Mouse (Mus musculus): ENCODE data around the gene Bag3. TPM values are rescaled to one million over a fixed set of nuclear protein-coding genes. Genes with fewer than 3 reads are reported as not detected.
"Not testable (repeated sequence)": the region's sequence is repeated elsewhere in the genome, so short reads cannot be mapped to it uniquely, and the experiment has no call there.

Bag3 gene
- total RNA-seq, 2 experiments from 2014 or later: 7.8 to 8.0 TPM

- H3K27ac ChIP-seq: no peak overlapping the region
- no peak for TF ChIP-seq CTCF (IDR thresholded peaks at IDR 0.05)
- intact Hi-C loops (cut with DNase I): loop anchor here (5.0 kb wide), 1 partner anchor 139 kb away; no protein-coding TSS in a partner anchor
- H3K4me3 ChIP-seq: no peak overlapping the region
- no peak for DNase-seq (ENCODE audit: extremely low spot score in 1 of 2, low spot score in 2 of 2)
These were observed 29.8 kb downstream of the Bag3 start for GRCm38 (mm10) chr7:128553105-128553705.

DNA sequence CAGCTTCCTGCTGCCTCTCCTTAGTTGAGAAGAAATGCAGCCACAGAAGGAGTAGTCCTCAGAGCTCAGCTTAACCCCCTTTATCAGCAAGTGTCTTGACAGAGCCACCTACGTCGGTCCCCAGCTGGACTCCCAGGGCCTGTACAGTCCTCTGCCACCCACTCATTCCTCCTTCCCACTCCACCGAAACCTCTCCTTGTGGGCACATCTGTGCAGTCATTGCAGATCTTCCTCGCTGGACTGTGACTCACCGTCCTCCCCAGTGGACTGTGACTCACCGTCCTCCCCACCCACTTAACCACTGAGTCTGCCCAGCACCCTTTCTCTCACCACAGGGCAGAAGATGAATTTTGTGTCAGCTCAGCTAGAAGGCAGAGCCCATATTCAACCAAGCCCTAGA, 31.1 kb downstream of the Bag3 start:
- H3K4me3 ChIP-seq: no peak overlapping the region
- peak; percentile 29 to 67 for DNase-seq (ENCODE audit: extremely low spot score in 1 of 2, low spot score in 2 of 2)
- no peak for TF ChIP-seq CTCF (IDR thresholded peaks at IDR 0.05)
- H3K27ac ChIP-seq: no peak overlapping the region
- intact Hi-C loops (cut with DNase I): loop anchor here (1.0 to 5.0 kb wide), 3 partner anchors 28 to 138 kb away; no protein-coding TSS in a partner anchor

DNA sequence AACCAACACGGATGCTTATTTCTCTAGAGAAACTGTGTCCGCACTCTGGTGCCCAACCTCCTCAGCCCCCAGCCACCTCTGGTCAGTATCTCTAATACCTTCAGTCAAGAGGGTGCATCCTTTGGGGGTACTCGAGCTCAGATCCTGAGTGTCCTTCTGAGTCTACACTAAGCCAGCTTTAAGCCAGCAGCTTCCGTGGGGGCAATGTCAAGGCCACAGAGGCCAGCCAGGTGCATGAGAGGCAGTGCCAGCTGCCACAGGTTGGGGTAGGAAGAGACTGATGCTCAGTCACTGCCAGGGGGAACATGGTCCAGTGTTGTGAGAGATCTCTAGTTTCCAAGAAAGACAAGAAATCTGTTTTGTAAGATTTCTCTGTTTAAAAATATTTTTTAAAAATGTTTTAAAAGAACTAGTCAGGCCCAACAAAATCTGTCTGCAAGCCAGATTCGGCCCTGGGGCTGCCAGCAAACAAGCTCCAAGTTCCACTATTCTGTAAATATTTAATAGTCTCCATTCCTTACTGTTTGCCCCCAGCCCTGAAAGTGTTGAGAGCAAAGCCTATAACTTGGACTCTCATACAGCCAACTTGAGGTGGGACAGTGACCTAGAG, 31.8 kb downstream of the Bag3 start:
- Histone ChIP-seq H3K27ac (no peak overlapping the region), H3K4me3 (no peak overlapping the region)
- no peak for DNase-seq (ENCODE audit: extremely low spot score in 1 of 2, low spot score in 2 of 2)
- TF ChIP-seq CTCF (IDR thresholded peaks at IDR 0.05): no peak
- intact Hi-C loops (cut with DNase I): loop anchor here (2.0 kb wide), 1 partner anchor 28 kb away; no protein-coding TSS in a partner anchor

DNA sequence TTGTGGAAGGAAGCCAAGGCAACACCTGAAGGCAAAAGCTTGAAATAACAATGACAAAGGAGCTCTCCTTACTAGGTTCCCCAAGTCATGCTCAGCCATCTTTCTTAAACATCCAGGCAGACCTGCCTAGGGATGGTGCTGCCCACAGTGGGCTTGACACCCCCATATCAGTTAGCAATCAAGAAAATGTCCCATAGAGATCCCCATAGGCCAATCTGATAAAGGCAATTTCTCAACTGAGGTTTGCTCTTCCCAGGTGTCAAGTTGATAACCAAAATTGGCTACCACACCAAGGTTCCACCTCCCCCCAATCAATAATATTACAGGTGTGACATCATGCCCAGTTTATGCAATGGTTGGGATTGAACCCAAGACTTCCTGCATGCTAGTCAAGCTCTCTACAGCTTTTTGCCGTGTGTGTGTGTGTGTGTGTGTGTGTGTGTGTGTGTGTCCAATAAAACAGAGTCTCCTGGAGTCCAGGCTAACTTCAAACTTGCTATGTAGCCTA, 33.6 kb downstream of the Bag3 start:
- Histone ChIP-seq H3K27ac (no peak overlapping the region), H3K4me3 (no peak overlapping the region)
- DNase-seq (ENCODE audit: extremely low spot score in 1 of 2, low spot score in 2 of 2): no peak
- intact Hi-C loops (cut with DNase I): no loop called here
- TF ChIP-seq CTCF (IDR thresholded peaks at IDR 0.05): no peak

DNA sequence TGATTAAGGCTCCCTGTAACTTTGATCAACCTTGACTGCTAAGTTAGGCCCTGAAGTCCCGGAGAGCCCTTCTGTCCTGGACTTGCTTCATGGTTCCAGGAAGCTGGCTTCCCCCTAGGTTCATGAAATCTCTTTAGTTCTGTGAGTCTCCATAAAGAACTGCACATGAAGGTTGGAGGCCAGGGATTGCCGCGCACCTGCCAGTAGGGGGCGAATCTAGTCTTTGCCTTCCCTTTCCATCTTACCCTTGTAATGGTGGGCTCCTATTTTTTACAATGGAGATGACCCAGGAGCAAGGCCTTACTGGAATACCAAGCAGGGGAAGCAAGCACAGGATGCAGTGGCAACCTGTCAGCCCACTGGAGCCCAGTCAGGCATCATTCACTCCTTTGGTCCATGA, 40.0 kb downstream of the Bag3 start:
- TF ChIP-seq CTCF (IDR thresholded peaks at IDR 0.05): peak; percentile 57
- no peak for DNase-seq (ENCODE audit: extremely low spot score in 1 of 2, low spot score in 2 of 2)
- Histone ChIP-seq H3K27ac (no peak overlapping the region), H3K4me3 (no peak overlapping the region)
- intact Hi-C loops (cut with DNase I): loop anchor here (1.0 kb wide), 1 partner anchor 89 kb away; no protein-coding TSS in a partner anchor

DNA sequence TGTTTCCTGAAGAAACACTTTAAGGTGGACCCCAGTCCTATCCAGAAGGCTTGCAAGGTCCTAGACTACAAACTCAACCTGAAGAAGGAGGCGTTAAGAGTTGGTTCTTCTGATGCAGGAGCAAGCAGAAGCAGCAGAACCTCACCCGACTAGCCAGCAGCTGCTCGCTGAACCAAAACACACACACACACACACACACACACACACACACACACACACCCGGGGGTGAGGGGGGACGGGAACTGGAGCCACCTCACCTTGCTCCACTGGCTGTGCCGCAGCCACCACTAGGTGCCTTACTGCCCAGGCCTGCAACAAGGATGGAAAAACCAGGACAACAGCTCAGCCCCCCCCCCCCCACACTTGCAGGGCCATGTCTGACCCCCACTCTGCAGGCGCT, 42.9 kb downstream of the Bag3 start:
- intact Hi-C loops (cut with DNase I): no loop called here
- no peak for TF ChIP-seq CTCF (IDR thresholded peaks at IDR 0.05)
- no peak overlapping the region for H3K27ac ChIP-seq

GRCm38 (mm10) chr7:128567561-128568244, 44.3 kb downstream of the Bag3 start:
- H3K4me3 ChIP-seq: no peak overlapping the region
- DNase-seq (ENCODE audit: extremely low spot score in 1 of 2, low spot score in 2 of 2): no peak
- intact Hi-C loops (cut with DNase I): no loop called here
- no peak overlapping the region for H3K27ac ChIP-seq
- no peak for TF ChIP-seq CTCF (IDR thresholded peaks at IDR 0.05)

More for the DNA sequence above, 42.9 kb downstream of the Bag3 start:
- H3K4me3 ChIP-seq: no peak overlapping the region
- DNase-seq (ENCODE audit: extremely low spot score in 1 of 2, low spot score in 2 of 2): no peak

DNA sequence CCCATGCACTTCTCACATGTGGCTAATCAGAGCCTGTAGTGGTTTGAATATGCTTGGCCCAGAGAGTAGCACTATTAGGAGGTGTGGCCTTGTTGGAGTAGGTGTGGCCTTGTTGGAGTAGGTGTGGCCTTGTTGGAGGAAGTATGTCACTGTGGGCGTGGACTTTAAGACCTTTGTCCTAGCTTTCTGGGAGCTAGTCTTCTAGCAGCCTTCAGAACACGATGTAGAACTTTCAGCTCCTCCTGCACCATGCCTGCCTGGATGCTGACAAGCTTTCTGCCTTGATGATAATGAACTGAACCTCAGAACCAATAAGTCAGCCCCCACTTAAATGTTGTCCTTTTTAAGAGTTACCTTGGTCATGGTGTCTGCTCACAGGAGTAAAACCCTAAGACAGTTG, 46.0 kb downstream of the Bag3 start:
- H3K27ac ChIP-seq; H3K4me3 ChIP-seq; intact Hi-C loops (cut with DNase I); DNase-seq (ENCODE audit: extremely low spot score in 1 of 2, low spot score in 2 of 2): not testable (repeated sequence)

DNA sequence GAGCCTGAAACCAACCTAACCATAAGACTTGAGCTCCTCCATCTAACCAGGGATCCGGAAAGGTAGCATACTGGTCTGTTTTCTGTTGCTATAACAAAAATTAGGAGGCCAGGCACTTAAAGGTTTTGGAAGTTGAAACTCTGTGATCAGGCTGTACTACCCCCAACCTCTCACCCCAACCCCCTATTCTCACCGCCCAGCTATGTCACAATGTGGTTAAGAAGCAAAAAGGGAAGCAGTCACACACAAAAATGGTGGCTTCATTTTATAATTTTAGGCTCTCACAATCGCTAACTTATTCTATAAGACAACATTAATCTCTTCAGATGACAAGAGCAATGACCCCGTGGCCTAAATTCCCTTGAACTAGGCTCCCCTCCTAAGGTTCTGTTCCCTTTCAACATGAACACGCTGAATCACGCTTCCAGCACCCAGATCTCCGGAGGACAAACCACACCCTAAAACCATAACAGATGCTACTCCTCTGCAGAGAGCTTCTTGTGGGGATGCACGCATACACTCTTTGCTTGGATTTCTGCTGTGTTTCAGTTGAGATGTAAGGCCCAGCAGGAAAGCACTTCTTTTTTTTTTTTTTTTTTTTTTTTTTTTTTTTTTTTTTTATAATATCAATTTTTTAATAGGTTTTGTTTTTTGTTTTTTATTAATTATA, 46.7 kb downstream of the Bag3 start:
- H3K27ac ChIP-seq: no peak overlapping the region
- TF ChIP-seq CTCF (IDR thresholded peaks at IDR 0.05): no peak
- DNase-seq (ENCODE audit: extremely low spot score in 1 of 2, low spot score in 2 of 2): no peak
- intact Hi-C loops (cut with DNase I): no loop called here
- H3K4me3 ChIP-seq: no peak overlapping the region

- intact Hi-C loops (cut with DNase I); DNase-seq (ENCODE audit: extremely low spot score in 1 of 2, low spot score in 2 of 2); H3K4me3 ChIP-seq; H3K27ac ChIP-seq: not testable (repeated sequence)
These were observed 47.2 kb downstream of the Bag3 start for GRCm38 (mm10) chr7:128570657-128571056.

DNA sequence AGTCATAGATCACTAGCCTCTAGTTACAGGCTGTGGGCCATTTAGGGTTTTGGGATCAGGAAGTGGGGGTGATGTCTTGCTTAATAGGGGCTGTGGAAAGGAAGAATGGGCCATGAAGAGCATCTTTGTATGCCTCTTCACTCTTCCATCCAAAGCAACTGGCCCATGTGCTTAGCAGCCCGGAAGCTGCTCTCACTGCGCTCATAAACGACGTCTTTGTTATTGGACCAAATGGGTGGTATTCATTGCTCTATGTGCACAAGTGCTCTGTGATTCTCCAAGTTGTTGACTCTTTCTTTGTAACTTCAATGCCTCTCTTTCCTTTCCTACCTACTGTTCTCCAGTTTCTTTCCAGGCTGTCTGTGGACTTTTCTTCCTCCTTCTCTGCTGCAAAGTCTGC, 48.6 kb downstream of the Bag3 start:
- no peak for DNase-seq (ENCODE audit: extremely low spot score in 1 of 2, low spot score in 2 of 2)
- no peak overlapping the region for H3K4me3 ChIP-seq
- no peak for TF ChIP-seq CTCF (IDR thresholded peaks at IDR 0.05)
- no peak overlapping the region for H3K27ac ChIP-seq
- intact Hi-C loops (cut with DNase I): no loop called here

- H3K27ac ChIP-seq: no peak overlapping the region
- no peak for TF ChIP-seq CTCF (IDR thresholded peaks at IDR 0.05)
- no peak overlapping the region for H3K4me3 ChIP-seq
- intact Hi-C loops (cut with DNase I): no loop called here
- no peak for DNase-seq (ENCODE audit: extremely low spot score in 1 of 2, low spot score in 2 of 2)
These were observed 51.8 kb downstream of the Bag3 start for GRCm38 (mm10) chr7:128575211-128575610.

Measured in left cerebral cortex, adult 2 months (tissue).